Mouse (Mus musculus) bone marrow macrophage, adult 2 months (primary cell): ENCODE data around the gene Smarca5. TPM values are rescaled to one million over a fixed set of nuclear protein-coding genes. Genes with fewer than 3 reads are reported as not detected.
A peak's percentile ranks its signal among the peaks of the same experiment; 100 is the strongest.

Source experiments
- H3K27ac ChIP-seq: 2 replicates; pipeline ENCODE4 v1.5.1; 2012; ENCODE audit warnings: low read depth, low read length; ENCODE audit not compliant: insufficient read depth
- H3K4me1 ChIP-seq: 2 replicates; pipeline ENCODE4 v1.6.1; 2012; ENCODE audit warnings: low read length; ENCODE audit not compliant: control insufficient read depth, insufficient read depth
- H3K4me3 ChIP-seq: 2 replicates; pipeline ENCODE4 v1.5.1; 2012; ENCODE audit warnings: mild to moderate bottlenecking, low read length, moderate library complexity; ENCODE audit not compliant: insufficient read depth
- CTCF ChIP-seq: IDR thresholded peaks from 2 replicates; pipeline ENCODE4 v1.5.1; 2012; ENCODE audit warnings: low read depth, mild to moderate bottlenecking, low read length, moderate library complexity
- POLR2A ChIP-seq: IDR thresholded peaks from 2 replicates; pipeline ENCODE4 v1.6.1; 2012; ENCODE audit warnings: mild to moderate bottlenecking, low read depth, low read length, borderline replicate concordance
- polyA plus RNA-seq: library from polyadenylated mRNA; stranded (reverse); fragments of >200 nt; gene quantifications from 2 replicates; pipeline ENCODE4 v1.2.4, GENCODE M21; 2012; ENCODE audit not compliant: missing spikeins, insufficient read depth, insufficient read length

Smarca5 gene
- polyA plus RNA-seq, 1 experiment = 36.6 TPM

GRCm38 (mm10) chr8:80752429-80752828 lies 13.1 kb upstream of the Smarca5 start:
- Histone ChIP-seq H3K27ac (no peak overlapping the region), H3K4me3 (no peak overlapping the region), H3K4me1 (peaks cover 5% of the 10 kb centered on the region; the same call in 1 of the 2 replicates)
- TF ChIP-seq POLR2A (no peak), CTCF (no peak)

- Histone ChIP-seq H3K27ac (no peak overlapping the region), H3K4me3 (no peak overlapping the region), H3K4me1 (peaks cover 5% of the 10 kb centered on the region; the same call in 1 of the 2 replicates)
- TF ChIP-seq CTCF = no peak
Measured at GRCm38 (mm10) chr8:80749091-80749490, 9.8 kb upstream of the Smarca5 start.

DNA sequence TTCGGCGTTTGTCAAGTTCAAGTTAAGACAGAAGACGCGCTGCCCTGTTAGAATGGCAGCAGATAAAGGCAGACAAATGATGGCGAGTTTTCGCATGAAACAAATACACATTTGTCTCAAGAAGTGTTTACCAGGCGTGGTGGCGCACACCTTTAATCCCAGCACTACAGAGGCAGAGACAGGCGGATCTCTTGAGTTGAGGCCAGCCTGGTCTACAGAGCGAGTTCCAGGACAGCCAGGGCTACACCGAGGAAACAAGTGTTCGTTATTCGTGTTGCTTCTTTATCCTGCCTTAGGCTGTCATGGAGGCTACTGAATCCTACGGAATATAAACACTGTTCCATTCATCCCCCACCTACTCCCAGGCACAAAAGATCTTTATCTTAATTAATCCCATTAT lies 635 bp upstream of the Smarca5 start:
- peak overlapping the region; percentile 88 for H3K27ac ChIP-seq
- TF ChIP-seq CTCF (no peak), POLR2A (no peak)

DNA sequence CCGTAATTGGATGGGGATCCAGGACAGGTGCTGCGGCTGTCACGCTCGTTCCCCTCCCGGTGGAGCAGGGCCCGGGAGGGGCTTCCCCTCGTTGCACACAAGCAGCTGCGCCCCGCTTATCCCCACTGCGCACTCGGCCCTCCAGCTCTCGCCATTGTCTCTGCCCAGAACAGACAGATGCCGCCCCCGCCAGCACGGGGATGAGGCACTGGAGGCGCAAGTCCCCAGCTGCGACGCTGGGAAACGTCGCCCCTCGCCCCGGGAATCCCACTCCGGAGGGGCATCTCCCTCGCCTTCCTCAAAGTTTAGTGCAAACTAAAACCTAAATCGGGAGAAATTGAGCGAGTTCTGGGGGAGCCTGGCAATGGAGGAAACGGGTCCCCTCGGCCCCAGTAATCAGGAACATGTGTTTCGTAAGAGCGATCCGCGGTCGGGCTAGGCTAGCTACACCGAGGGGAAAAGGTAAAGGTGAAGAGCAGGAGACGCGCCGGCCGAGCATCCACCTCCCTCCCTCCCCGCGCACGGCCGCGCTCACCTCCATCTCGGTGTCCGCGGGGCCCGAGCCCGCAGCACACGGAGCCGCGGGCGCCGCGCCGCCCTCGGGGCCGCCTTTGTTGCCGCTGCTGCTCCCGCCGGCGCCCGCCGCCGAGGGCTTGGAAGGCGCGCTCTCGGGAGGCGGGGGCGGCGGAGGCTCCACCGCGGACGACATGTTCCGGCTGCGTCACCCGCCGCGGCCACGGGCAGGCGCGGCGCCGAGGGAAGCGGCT lies 726 bp downstream of the Smarca5 start:
- Histone ChIP-seq H3K4me1 (peaks cover 12% of the 10 kb centered on the region), H3K27ac (peak overlapping the region; percentile 87), H3K4me3 (peak overlapping the region; percentile 99)
- TF ChIP-seq POLR2A (no peak), CTCF (no peak)

More for the DNA sequence above, 635 bp upstream of the Smarca5 start:
- Histone ChIP-seq H3K4me1 (peaks cover 15% of the 10 kb centered on the region), H3K4me3 (peak overlapping the region; percentile 99)

DNA sequence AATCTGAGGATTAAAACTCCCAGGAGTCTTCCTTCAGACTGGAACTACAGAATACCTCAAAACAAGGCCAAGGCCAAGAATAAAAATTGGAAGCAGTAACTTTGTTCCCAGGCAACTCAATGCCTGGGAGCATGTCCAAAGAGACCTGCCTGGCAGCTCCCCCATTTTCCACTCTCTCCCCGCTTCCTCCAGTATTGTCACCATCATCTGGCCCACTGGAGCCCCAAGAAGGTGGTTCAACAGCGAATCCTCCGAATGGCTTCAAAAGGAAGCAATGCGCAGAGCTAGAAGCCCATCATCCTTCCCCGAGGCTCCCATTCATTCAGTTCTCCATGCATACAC lies 1.3 kb downstream of the Smarca5 start:
- peak overlapping the region; percentile 99 for H3K4me3 ChIP-seq
- H3K27ac ChIP-seq = peak overlapping the region; percentile 87; the same call in 1 of the 2 replicates
- TF ChIP-seq POLR2A (no peak), CTCF (no peak)
- peaks cover 11% of the 10 kb centered on the region for H3K4me1 ChIP-seq

DNA sequence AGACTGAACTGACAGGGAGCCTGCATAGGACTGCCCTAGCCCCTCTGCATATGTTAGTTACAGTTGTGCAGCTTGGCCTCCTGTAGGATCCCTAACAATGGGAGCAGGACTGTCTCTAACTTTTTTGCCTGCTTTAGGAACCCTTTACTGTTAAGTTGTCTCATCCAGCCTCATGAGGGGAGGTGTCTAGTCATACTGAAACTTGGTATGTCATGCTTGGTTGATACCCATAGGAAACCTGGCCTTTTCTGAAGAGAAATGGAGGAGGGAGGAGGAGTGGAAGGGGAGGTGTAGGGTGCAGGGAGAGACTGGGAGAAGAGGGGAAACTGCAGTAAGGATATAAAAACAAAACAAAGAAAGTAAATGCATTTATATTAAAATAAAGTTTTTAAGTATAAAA lies 7.0 kb downstream of the Smarca5 start:
- peaks cover 7% of the 10 kb centered on the region for H3K4me1 ChIP-seq
- H3K27ac ChIP-seq = no peak overlapping the region
- TF ChIP-seq POLR2A (no peak), CTCF (no peak)
- no peak overlapping the region for H3K4me3 ChIP-seq

GRCm38 (mm10) chr8:80714461-80714860 lies 24.8 kb downstream of the Smarca5 start:
- H3K4me1 ChIP-seq = no peaks in the 10 kb centered on the region
- TF ChIP-seq POLR2A = no peak
- no peak for TF ChIP-seq CTCF
- no peak overlapping the region for H3K4me3 ChIP-seq
- no peak overlapping the region for H3K27ac ChIP-seq

GRCm38 (mm10) chr8:80710670-80711400 lies 28.5 kb downstream of the Smarca5 start:
- Histone ChIP-seq H3K4me1 (peaks cover 10% of the 10 kb centered on the region), H3K27ac (no peak overlapping the region), H3K4me3 (no peak overlapping the region)
- TF ChIP-seq POLR2A = no peak
- TF ChIP-seq CTCF = 0 out of 2 replicates have a peak, but pooled peaks have one; percentile 6

- no peak overlapping the region for H3K27ac ChIP-seq
- TF ChIP-seq CTCF = peak; percentile 42; the same call in 1 of the 2 replicates
- no peak for TF ChIP-seq POLR2A
Measured at GRCm38 (mm10) chr8:80688141-80688540, 51.2 kb downstream of the Smarca5 start.

GRCm38 (mm10) chr8:80683756-80684335 lies 55.5 kb downstream of the Smarca5 start:
- H3K27ac ChIP-seq = no peak overlapping the region

More at GRCm38 (mm10) chr8:80688141-80688540, 51.2 kb downstream of the Smarca5 start:
- no peak overlapping the region for H3K4me3 ChIP-seq
- H3K4me1 ChIP-seq = no peaks in the 10 kb centered on the region

More at GRCm38 (mm10) chr8:80683756-80684335, 55.5 kb downstream of the Smarca5 start:
- TF ChIP-seq CTCF = no peak
- no peak for TF ChIP-seq POLR2A
- H3K4me3 ChIP-seq = no peak overlapping the region
- H3K4me1 ChIP-seq = no peaks in the 10 kb centered on the region
